Mouse (Mus musculus): ENCODE measurements at regions not wholly inside any gene's neighbourhood (a gene's known extent, or its start where the extent isn't known, plus 50 kb on each side); places are given as distances from the start of the nearest gene placed in this dataset.
"Not testable (repeated sequence)": the region's sequence is repeated elsewhere in the genome, so short reads cannot be mapped to it uniquely, and the experiment has no call there.

DNA sequence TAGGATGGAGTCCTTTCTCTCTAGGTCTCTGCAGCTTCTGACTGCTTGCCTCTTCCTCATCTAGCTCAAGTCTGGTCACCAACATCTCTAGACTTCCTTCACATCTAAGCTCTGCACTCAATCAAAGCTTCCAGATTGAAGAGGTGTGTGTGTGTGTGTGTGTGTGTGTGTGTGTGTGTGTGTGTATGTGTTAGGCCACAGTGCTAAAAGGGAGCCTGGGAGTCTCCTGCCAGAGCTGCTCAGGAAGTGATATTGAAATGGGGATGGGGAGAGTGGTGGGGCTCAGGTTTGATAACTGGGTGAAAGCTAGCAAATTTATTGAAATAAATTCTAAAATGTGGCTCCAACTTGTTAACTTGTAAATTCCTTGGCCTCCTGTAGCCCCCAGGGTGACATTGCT is 73.3 kb downstream of the Gm31371 start:
- not testable (repeated sequence) for DNase-seq (ENCODE audit: low read depth, low spot score)

DNA sequence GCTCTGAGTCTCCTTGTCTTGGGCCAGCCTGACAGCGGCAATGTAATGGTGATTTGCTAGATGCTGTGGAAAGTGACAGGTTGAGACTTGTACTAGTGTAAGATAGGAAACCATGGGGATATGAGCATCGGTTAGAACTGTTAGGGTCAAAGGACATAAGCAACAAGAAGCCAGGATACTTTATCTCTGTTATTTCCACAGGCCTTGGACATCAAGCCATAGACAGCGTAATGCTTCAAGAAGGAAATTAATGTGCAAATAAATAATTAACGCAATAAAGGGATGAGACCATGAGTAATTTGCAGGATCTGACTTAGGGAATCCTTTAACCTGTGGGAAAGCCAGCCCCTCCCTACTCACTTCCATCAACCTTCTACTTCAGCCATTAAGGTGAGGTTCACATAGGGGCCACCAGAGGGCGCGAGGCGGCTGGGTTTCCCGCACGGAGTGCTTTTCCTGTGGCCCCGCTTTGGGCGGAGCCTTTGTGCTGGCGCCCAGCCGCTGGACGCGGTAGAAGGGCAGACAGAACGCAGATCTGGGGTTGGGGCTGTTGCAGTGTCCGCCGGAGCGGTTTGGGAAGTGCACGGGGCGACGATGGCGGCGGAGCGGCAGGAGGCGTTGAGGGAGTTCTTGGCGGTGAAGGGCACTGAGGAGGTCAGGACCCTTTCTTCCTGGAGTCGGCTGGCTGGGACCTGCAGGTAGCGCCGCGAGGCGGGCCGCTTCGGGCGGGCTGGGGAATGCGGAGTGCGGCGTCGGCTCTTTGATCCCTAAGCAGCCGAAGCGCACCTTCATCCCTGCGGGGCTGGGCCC is 76.5 kb downstream of the Gm31371 start:
- peak; percentile 89 for DNase-seq (ENCODE audit: low read depth, low spot score)

DNA sequence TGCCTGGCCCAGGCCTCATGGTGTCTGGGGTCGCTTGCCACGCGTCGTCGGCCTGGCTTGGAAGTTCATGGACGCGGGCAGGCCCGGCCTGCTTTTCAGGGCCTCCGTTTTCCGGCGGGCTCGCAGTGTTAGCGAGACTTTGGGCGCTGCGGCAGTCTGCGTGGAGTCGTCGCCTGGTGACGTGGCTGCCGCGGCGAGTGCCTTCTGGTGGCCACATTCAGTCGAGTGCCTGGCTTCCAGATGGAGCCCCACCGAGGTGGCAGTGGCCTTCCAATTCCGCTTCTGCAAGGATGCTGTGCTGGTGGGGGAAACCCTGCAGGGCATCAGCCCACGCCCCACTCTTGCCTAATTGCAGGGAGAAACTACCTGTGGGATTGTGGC is 77.1 kb downstream of the Gm31371 start:
- DNase-seq (ENCODE audit: low read depth, low spot score): not testable (repeated sequence)

DNA sequence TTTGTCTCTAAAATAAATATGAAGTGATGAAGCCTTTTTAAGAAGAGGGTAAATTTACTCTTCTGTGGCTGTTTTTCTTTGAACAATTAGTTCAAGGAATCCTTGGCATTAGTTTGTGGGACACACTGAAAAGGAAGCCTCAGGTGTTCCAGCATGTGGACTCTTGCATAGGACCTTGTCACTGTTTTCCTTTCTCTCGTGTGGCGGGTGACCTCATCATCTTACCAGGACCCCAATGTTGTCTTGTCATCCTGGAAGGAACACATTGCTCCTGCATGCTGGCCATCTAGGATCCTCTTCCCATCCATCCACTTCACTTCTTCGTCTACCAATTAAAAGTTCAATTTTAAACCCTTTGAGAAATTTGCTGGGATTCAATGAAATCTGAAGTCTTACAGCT is 104.9 kb downstream of the Gm31371 start:
- not testable (repeated sequence) for DNase-seq (ENCODE audit: low read depth, low spot score)

DNA sequence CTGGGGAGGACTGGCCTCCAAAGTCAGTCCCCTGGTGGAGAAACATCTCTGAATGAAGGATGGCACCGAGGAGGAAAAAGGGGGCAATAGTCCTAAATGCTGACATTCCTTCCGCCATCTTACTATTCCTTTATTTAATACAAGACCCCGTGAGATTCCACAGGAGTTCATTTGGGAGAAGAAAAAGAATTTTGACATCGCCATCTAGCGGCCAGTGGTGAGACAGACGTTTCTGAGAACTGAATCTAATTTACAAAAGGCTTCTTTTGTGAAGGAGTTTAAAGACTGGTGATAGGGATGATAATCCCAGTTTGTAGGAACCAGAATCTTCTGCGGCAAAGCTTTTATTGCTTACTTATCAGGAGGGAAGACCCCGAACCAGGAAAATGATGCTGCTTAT is 107.8 kb downstream of the Gm31371 start:
- DNase-seq (ENCODE audit: low read depth, low spot score): peak; percentile 27

DNA sequence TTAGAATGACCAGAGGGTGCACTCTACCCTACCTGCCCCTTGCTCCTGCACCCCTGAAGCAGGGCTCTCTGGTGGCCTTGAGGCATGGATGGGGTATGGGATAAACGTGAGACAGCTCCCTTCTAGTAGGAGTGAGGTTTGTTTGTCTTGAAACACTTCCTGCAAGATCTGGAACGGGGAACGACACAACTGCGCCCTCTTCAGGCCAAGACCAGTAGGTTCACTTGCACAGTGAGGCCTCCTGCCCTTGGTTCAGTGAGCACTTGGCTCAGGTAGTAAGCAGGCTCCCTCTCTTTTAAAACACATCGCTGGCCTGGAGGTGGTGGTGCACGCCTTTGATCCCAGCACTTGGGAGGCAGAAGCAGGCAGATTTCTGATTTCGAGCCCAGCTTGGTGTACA is 110.1 kb downstream of the Gm31371 start:
- not testable (repeated sequence) for DNase-seq (ENCODE audit: low read depth, low spot score)

DNA sequence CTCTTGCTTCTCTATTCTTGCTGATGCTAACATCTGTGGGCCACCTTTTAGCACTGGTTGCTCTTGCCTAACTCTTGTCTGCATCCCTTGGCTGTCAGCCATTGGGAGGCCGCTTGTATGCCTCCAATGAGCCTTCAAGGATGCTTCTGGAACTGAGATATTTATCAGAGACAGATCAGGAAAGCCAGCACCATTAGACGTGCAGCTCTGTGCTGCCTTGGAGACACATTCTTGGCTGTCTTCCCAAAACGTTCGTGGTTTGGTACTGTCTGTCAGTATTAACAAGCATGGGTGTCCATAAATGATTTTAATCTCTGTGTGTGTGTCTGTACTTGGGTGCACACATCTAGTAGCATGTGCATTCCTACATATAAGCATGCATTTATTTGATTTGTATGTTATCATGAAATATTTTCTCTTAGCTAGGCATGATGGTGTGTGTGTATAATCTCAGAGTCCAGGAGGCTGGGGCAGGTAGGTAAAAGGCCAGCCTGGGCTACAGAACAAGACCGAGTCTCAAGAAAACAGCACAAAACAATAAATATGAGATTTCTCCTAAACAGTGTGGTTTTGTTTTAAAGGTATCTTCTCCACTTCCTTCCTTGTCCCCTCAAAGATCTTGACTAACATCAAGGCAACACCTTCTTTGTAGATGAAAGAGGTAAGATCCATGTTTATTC is 111.4 kb downstream of the Gm31371 start:
- not testable (repeated sequence) for DNase-seq (ENCODE audit: low read depth, low spot score)

DNA sequence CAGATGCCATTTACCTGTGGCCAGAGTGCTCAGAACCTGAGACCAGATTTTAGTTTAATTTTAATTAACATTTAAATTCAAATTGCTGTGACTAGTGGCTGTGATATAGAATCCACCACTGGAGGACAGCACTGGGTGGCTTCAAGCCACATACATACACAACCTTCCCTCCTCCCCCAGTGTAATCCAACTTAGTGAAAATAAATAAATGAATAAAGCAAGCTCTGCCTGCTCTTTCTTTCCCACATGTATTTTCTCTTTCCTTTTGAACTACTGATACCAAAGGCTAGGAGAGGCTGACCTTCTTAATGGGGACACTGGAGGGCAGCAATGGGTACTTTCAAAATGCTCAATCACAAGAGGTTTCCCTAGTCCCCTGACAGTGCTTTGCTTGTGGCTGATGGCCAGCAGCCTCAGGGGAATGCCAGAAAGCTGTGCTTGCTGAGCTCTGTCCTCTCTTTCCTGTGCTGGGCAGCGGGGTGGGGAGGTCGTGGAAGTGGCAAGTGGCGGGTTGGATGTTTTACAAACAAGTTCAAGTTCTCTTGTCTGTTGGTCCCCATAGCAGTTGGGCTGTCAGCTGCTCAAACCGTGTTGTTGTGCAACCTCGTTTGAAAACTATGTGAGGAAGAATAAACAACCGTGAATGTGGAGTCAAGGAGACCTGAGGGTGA is 112.4 kb downstream of the Gm31371 start:
- not testable (repeated sequence) for DNase-seq (ENCODE audit: low read depth, low spot score)

DNA sequence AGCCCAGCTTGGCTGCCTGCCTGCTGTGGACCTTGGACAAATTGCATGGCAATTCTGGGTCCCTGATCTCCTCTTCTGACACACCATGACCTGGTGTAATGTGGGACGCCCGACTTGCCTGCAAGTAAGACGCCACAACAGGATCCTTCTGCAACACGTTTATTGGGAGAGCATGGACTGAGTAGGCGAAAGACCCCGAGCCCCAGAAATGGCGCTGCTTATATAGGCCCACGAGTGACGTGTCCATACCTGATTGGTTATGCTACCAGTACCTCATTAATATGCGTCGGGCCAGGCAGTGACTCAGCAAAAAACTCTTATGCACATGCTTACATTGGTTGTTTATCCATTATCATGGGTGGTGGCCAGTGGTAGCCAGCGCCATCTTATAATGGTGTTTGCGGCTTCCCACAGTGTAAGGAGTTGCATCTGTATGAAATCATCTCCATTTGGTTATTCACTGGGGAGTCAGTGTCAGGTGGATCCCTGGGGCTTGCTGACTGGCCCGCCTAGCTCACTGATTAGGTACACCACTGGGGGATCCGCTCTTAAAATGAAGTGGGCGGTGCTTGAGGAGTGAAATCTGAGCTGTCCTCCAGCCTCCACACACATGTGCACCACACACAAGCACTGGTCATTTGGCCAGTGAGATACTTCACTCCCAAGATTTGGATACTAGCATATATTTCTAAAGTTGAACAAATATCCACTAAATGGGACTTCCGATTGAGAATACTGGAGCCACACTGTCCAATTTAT is 113.1 kb downstream of the Gm31371 start:
- DNase-seq (ENCODE audit: low read depth, low spot score): not testable (repeated sequence)

DNA sequence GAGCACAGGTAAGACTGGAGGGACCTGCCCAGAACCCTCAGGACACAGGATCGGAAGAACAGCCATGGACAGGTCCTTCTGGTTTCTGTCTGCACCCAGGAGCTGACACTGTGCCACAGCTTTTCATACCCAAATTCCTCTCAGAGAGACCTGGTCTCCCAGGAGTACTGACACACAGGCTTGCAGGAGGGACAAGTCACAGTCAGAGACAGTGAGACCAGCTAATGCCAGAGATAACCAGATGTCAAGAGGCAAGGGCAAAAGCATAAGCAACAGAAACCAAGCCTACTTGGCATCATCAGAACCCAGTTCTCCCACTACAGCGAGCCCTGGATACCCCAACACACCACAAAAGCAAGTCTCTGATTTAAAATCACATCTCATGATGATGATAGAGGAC is 122.3 kb downstream of the Gm31371 start:
- not testable (repeated sequence) for DNase-seq (ENCODE audit: low read depth, low spot score)

DNA sequence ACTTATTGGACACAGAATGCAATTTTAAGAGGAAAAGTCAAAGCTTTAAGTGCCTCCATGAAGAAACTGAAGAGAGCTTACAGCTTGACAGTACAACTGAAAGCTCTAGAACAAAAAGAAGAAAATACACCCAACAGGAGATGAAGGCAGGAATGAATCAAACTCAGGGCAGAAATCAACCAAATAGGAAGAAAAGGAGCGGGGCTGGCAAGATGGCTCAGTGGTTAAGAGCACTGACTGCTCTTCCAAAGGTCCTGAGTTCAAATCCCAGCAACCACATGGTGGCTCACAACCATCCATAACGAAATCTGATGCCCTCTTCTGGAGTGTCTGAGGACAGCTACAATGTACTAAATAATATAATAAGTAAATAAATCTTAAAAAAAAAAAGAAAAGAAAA is 124.8 kb downstream of the Gm31371 start:
- not testable (repeated sequence) for DNase-seq (ENCODE audit: low read depth, low spot score)

DNA sequence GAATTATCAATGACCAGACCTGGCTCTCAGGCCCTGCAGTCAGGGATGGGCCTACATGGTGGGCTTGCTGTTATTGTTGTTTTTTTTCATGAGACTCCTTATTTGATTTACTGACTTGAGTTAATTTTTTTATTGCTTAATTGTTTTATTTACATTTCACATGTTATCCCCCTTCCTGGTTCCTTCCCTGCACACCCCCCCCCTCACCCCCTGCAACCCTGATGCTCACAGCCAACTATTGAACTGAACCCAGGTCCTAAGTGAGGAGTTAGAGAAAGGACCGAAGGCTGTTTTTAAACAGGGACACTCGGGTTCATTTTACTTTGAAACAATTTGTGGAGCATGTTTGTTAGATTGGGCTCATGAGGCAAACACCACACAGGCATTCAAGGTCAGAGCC is 126.9 kb downstream of the Gm31371 start:
- DNase-seq (ENCODE audit: low read depth, low spot score): not testable (repeated sequence)

DNA sequence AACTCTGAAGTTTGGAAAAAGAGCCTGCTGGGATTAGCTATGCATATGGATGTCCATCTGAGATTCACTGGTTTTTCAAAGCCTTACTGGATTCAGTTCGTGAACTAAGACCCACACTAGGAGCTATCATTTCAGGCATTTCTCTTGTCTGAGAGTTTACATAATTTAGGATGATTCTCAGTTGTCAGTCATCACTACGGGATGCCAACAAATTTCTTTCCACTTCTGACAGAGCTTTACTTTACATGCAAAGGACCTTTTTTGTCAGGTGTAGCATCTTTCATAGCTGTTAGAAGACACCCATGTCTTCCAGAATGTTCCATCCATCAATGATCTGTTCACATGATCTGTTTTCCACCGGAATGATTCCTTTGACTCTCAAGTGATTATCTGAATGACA is 154.4 kb downstream of the Gm31371 start:
- DNase-seq (ENCODE audit: low read depth, low spot score): not testable (repeated sequence)

DNA sequence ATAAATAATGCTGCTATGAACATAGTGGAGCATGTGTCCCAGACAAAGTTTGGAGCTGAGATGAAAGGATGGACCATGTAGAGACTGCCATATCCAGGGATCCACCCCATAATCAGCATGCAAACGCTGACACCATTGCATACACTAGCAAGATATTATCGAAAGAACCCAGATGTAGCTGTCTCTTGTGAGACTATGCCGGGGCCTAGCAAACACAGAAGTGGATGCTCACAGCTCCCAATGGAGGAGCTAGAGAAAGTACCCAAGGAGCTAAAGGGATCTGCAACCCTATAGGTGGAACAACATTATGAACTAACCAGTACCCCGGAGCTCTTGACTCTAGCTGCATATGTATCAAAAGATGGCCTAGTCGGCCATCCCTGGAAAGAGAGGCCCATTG is 194.9 kb downstream of the Gm31371 start:
- DNase-seq (ENCODE audit: low read depth, low spot score): not testable (repeated sequence)

DNA sequence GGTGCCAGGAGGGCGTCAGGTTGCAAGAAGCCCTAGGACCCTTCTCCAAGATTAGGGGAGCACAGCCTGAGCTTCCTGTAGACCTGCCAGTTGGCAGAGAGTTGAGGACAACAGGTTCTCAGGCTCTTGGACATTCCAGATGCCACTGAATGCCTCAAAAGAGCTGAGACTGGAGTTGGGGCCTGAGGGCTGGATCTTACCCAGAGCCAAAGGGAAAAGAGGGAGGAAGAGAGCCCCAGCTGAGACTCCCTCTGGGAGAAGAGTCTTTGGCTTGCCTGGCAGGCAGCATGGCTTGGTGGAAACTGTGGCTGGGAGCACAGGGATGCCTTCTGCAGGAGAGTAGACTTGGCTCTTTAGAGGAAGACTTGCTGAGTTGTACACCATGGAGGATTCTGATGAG is 197.0 kb downstream of the Gm31371 start:
- peak; percentile 0 for DNase-seq (ENCODE audit: low read depth, low spot score)

DNA sequence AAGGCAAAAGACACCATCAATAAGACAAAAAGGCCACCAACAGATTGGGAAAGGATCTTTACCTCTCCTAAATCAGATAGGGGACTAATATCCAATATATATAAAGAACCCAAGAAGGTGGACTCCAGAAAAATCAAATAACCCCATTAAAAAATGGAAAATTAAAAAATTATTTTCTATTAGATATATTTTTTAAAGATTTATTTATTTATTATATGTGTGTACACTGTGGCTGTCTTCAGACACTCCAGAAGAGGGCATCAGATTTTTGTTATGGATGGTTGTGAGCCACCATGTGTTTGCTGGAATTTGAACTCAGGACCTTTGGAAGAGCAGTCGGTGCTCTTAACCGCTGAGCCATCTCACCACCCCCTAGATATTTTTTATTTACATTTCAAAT is 199.2 kb downstream of the Gm31371 start:
- DNase-seq (ENCODE audit: low read depth, low spot score): not testable (repeated sequence)

DNA sequence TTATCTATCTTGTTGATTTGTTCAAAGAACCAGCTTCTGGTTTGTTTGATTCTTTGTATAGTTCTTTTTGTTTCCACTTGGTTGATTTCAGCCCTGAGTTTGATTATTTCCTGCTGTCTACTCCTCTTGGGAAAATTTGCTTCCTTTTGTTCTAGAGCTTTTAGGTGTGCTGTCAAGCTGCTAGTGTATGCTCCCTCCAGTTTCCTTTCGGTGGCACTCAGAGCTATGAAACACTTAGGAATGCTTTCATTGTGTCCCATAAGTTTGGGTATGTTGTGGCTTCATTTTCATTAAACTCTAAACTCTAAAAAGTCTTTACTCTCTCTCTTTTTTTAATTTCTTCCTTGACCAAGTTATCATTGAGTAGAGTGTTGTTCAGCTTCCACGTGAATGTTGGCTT is 204.0 kb downstream of the Gm31371 start:
- not testable (repeated sequence) for DNase-seq (ENCODE audit: low read depth, low spot score)

DNA sequence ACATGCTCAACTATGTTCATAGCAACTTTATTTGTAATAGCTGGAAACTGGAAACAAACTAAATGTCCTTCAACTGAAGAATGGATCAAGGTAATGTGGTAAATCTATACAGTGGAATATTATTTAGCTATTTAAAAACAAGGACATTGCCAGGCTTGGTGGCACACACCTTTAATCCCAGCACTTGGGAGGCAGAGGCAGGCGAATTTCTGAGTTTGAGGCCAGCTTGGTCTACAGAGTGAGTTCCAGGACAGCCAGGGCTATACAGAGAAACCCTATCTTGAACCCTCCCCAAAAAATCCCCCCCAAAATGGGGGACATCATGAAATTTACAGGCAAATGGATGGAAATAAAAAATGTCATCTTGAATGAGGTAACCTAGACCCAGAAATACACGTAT is 213.6 kb downstream of the Gm31371 start:
- DNase-seq (ENCODE audit: low read depth, low spot score): not testable (repeated sequence)

DNA sequence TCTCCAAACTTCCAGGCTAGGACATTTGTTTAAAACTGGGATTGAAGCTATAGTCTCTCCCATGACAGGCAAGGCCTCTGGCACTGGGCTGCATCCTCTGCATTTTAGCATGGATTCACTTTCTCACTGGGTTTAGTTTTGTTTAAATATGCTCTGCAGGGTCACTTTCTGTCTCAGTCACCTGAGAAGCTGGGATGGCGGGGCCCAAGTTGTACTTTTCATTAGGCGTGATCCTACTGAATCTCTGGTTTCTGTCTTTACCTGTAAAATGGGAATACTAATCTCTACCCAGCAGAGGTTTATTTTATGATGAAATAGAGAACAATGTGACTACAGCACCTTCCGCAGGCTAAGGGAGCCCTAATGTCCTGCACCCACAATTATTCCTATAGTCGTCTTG is 216.4 kb downstream of the Gm31371 start:
- DNase-seq (ENCODE audit: low read depth, low spot score): not testable (repeated sequence)

DNA sequence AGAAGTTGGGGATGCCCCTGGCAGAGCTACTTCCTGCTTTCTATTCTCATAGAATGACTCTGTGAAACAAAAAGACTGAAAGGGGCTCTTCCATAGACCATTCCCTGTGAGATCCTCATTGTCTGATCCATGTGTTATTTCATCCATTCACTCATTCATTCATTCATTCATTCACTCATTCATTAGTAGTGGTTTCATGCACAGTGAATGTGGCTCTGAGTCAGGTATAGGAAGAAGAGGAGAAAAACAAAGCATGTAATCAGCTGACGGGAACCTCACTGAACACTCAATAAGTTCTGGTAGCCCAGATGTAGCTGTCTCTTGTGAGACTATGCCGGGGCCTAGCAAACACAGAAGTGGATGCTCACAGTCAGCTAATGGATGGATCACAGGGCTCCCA is 217.0 kb downstream of the Gm31371 start:
- not testable (repeated sequence) for DNase-seq (ENCODE audit: low read depth, low spot score)

DNA sequence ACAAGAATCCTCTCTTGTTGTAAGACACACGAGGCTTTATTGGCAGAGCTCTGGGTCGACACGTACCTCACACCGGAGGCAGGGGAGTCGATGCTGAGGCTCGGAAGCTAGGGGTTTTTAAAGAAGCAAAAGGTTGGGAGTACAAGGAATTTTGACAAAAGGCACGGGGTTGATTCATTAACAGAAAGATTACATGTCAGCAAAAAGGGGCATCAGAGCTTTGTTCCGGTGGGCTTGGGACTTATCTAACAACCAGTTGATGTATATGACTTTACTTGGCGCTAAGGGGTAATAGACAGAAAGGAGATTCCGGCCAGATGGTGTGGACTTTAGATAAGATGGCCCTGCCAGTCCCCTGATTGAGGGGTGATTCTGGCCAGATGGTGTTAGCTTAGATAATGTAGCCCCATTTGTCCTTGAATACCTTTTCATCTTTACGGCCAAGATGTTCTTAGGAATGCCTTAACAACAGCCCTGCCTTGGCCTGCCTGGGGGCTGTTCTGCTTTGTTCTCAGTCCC is 218.3 kb downstream of the Gm31371 start:
- DNase-seq (ENCODE audit: low read depth, low spot score): not testable (repeated sequence)

Data from forelimb bud, embryonic 11.5 days (tissue).